10 mouse cellular contexts compared by ENCODE assay signal in genomic region chr17:30524451-30524850, GRCm38 (mm10). TPM values are rescaled to one million over a fixed set of nuclear protein-coding genes. Genes with fewer than 3 reads are reported as not detected.
A peak's percentile ranks its signal among the peaks of the same experiment; 100 is the strongest.
DNase-seq lines count a peak whose midpoint lies in the region; TF ChIP-seq lines count a peak whose summit lies in the region.
"Had no signal": no experiment of that assay in that cellular context is flagged by ENCODE, and none has a peak within 500 bp of the region (broad histone marks: within the 10 kb centered on the region; RNA-seq: fewer than 3 reads in every experiment).

No protein-coding gene starts in this region.

- peak; percentile 55 to 82 for DNase-seq in frontal cortex, adult 2 months (ENCODE audit: extremely low spot score in 1 of 2, low spot score in 1 of 2)
- DNase-seq in frontal cortex, postnatal 10 days (ENCODE audit: low spot score in 2 of 2), result no peak
- DNase-seq in thymus, postnatal 0 days (ENCODE audit: low spot score), result peak; percentile 15
- no peak for DNase-seq in thymus, adult 18-20 months
- peak; percentile 51 to 64 for DNase-seq in left cerebral cortex, adult 2 months (ENCODE audit: extremely low spot score in 1 of 2, low spot score in 2 of 2)
- peak; percentile 50 for DNase-seq in thymus, postnatal 4 days
- DNase-seq in urinary bladder, adult 18-20 months (ENCODE audit: low spot score in 2 of 2), result no peak
- no peak for DNase-seq in natural killer cell, adult 2 months (ENCODE audit: low spot score in 2 of 2)
- DNase-seq: B cell, adult 2 months had no signal

- no peak for TF ChIP-seq CTCF in left cerebral cortex, adult 2 months (IDR thresholded peaks at IDR 0.05)

- intact Hi-C loops in left cerebral cortex, adult 2 months (cut with DNase I), result loop anchor here (2.0 kb wide), 2 partner anchors 26 to 50 kb away; no protein-coding TSS in a partner anchor

- peak overlapping the region; percentile 76 for H3K27ac ChIP-seq in left cerebral cortex, adult 2 months

- H3K4me3 ChIP-seq in left cerebral cortex, adult 2 months, result peak overlapping the region; percentile 15
- H3K4me3 ChIP-seq: myocyte had no signal

RNA-seq across cellular contexts. Expression of gene Btbd9, which starts 51.8 kb away (rescaled TPM):
- 39.7 and 41.6 TPM in 2 replicates for polyA plus RNA-seq in frontal cortex, adult 2 months (2012; rRNA removed)
- polyA plus RNA-seq in thymus, postnatal 0 days (2015; fragmentation: Nextera tagmentation; extraction: Ambion mirVana), result 42.7 and 51.9 TPM in 2 replicates
- total RNA-seq in left cerebral cortex, adult 2 months (2021), result 100 to 1,000 TPM; 102 to 104 TPM

Comparison
In these comparisons a context has a peak if more than half of its experiments do, and no peak if none do; other contexts are left out.
1. DNase-seq: peak in frontal cortex, adult 2 months (2 of 2), thymus, postnatal 0 days (single experiment), left cerebral cortex, adult 2 months (2 of 2) and thymus, postnatal 4 days (single experiment); none in frontal cortex, postnatal 10 days (0 of 2), thymus, adult 18-20 months (0 of 2), urinary bladder, adult 18-20 months (0 of 2) and natural killer cell, adult 2 months (0 of 2).